Mouse (Mus musculus) kidney, postnatal 0 days (tissue): ENCODE measurements around the gene Slc45a3. TPM values are rescaled to one million over a fixed set of nuclear protein-coding genes. Genes with fewer than 3 reads are reported as not detected.

Experiments
- ATAC-seq: fragments of 200-750 bp; cut with Nextera tagmentation; replicated peaks from 2 replicates; pipeline ENCODE4 v1.8.0; 2017; ENCODE audit warnings: low read depth, moderate number of reproducible peaks, moderate TSS enrichment, moderate library complexity; ENCODE audit not compliant: low FRiP score
- DNase-seq: peaks from one replicate; pipeline ENCODE4 v3.0.0-alpha.2; 2016; ENCODE audit warnings: low spot score
- H3K27ac ChIP-seq: fragments of 300-500 bp; sonication (generic); 2 replicates; pipeline ENCODE4 v1.5.1; 2014; ENCODE audit warnings: mild to moderate bottlenecking
- H3K27me3 ChIP-seq: fragments of 300-500 bp; sonication (generic); 2 replicates; pipeline ENCODE4 v1.6.1; 2014; ENCODE audit warnings: low read length, mixed read lengths; ENCODE audit not compliant: insufficient read depth
- H3K36me3 ChIP-seq: fragments of 300-500 bp; sonication (generic); 2 replicates; pipeline ENCODE4 v1.6.1; 2014; ENCODE audit warnings: low read length, mixed read lengths; ENCODE audit not compliant: insufficient read depth
- H3K4me1 ChIP-seq: fragments of 300-500 bp; sonication (generic); replicated peaks from 2 replicates; pipeline ENCODE4 v1.6.1; 2014; ENCODE audit warnings: antibody characterized with exemption, low read length, mixed read lengths; ENCODE audit not compliant: insufficient read depth
- H3K4me2 ChIP-seq: fragments of 300-500 bp; sonication (generic); 2 replicates; pipeline ENCODE4 v1.6.1; 2014; ENCODE audit warnings: mild to moderate bottlenecking, low read length, moderate library complexity, mixed read lengths
- H3K4me3 ChIP-seq: fragments of 300-500 bp; sonication (generic); replicated peaks from 2 replicates; pipeline ENCODE4 v1.5.1; 2014; ENCODE audit warnings: low read depth, low read length
- H3K9ac ChIP-seq: fragments of 300-500 bp; sonication (generic); 2 replicates; pipeline ENCODE4 v1.6.1; 2014; ENCODE audit warnings: low read depth, low read length
- H3K9me3 ChIP-seq: fragments of 300-500 bp; sonication (generic); replicated peaks from 2 replicates; pipeline ENCODE4 v1.6.1; 2016; ENCODE audit warnings: low read length, inconsistent platforms, mixed read lengths
- CTCF ChIP-seq: IDR thresholded peaks from 2 replicates; pipeline ENCODE4 v1.5.1; 2016; ENCODE audit warnings: antibody characterized with exemption, low read depth, mild to moderate bottlenecking, moderate library complexity
- WGBS: fragments of 180-500 bp; shearing (Covaris S2); extraction: QIAGEN DNeasy Blood & Tissue Kit; methylation state at CpG from one replicate; pipeline ENCODE4 v1.1.7; 2014; 5-methylcytosine and 5-hydroxymethylcytosine counted together
- polyA plus RNA-seq: library from polyadenylated mRNA; unstranded; fragments of >200 nt; fragmentation: Nextera tagmentation; extraction: Ambion mirVana; gene quantifications from 2 replicates; pipeline ENCODE4 v1.2.1, GENCODE M21; 2015

Gene Slc45a3
- polyA plus RNA-seq, 1 experiment from 2014 or later, result 9.1 TPM

- H3K9me3 ChIP-seq, result no peaks in the 10 kb centered on the region
- WGBS, result 1% methylated on average over 62 of the region's 76 CpGs
- TF ChIP-seq CTCF, result no peak
- H3K4me1 ChIP-seq, result peaks cover 17% of the 10 kb centered on the region; the same call in 1 of the 2 replicates
- no peaks in the 10 kb centered on the region for H3K27me3 ChIP-seq
- H3K27ac ChIP-seq, result peak overlapping the region; percentile 47; the same call in 1 of the 2 replicates
- peak overlapping the region; percentile 78 for H3K4me3 ChIP-seq
- peak overlapping the region; percentile 95 for H3K4me2 ChIP-seq
- peak overlapping the region; percentile 71 for H3K9ac ChIP-seq
- ATAC-seq (peak; percentile 67), DNase-seq (no peak)
- no peaks in the 10 kb centered on the region for H3K36me3 ChIP-seq
These were observed 551 bp downstream of the Slc45a3 start for GRCm38 (mm10) chr1:131963085-131963951.

- Histone ChIP-seq H3K9ac (no peak overlapping the region), H3K27ac (no peak overlapping the region), H3K4me2 (peak overlapping the region; percentile 95), H3K4me1 (peaks cover 23% of the 10 kb centered on the region; the same call in 1 of the 2 replicates), H3K4me3 (peak overlapping the region; percentile 78), H3K36me3 (no peaks in the 10 kb centered on the region), H3K9me3 (no peaks in the 10 kb centered on the region), H3K27me3 (no peaks in the 10 kb centered on the region)
- no peak for TF ChIP-seq CTCF
- WGBS, result 41% methylated on average over 5 of the region's 5 CpGs
- DNase-seq (no peak), ATAC-seq (no peak)
These were observed 1.3 kb downstream of the Slc45a3 start for GRCm38 (mm10) chr1:131964100-131964499.

- TF ChIP-seq CTCF, result no peak
- no peak for DNase-seq
These were observed 1.8 kb downstream of the Slc45a3 start for GRCm38 (mm10) chr1:131964580-131964979.

GRCm38 (mm10) chr1:131965818-131966217 is 3.1 kb downstream of the Slc45a3 start:
- no peaks in the 10 kb centered on the region for H3K9me3 ChIP-seq
- no peak for TF ChIP-seq CTCF
- no peak overlapping the region for H3K4me3 ChIP-seq
- 26% methylated on average over 5 of the region's 5 CpGs for WGBS
- H3K27ac ChIP-seq, result no peak overlapping the region
- no peak overlapping the region for H3K4me2 ChIP-seq
- no peaks in the 10 kb centered on the region for H3K36me3 ChIP-seq
- H3K9ac ChIP-seq, result no peak overlapping the region
- ATAC-seq (no peak), DNase-seq (no peak)
- H3K27me3 ChIP-seq, result no peaks in the 10 kb centered on the region
- peaks cover 29% of the 10 kb centered on the region for H3K4me1 ChIP-seq

More at GRCm38 (mm10) chr1:131964580-131964979, 1.8 kb downstream of the Slc45a3 start:
- peaks cover 23% of the 10 kb centered on the region; the same call in 1 of the 2 replicates for H3K4me1 ChIP-seq
- H3K27ac ChIP-seq, result no peak overlapping the region
- 79% methylated on average over 7 of the region's 7 CpGs for WGBS
- no peaks in the 10 kb centered on the region for H3K36me3 ChIP-seq
- H3K9me3 ChIP-seq, result no peaks in the 10 kb centered on the region
- 0 out of 2 replicates have a peak overlapping the region, but pooled peaks have one; percentile 14 for H3K4me2 ChIP-seq
- H3K9ac ChIP-seq, result no peak overlapping the region
- no peak overlapping the region for H3K4me3 ChIP-seq
- ATAC-seq, result no peak
- no peaks in the 10 kb centered on the region for H3K27me3 ChIP-seq

- DNase-seq, result peak; percentile 52
- Histone ChIP-seq H3K27me3 (no peaks in the 10 kb centered on the region), H3K4me1 (peaks cover 43% of the 10 kb centered on the region), H3K9ac (0 out of 2 replicates have a peak overlapping the region, but pooled peaks have one; percentile 29), H3K36me3 (no peaks in the 10 kb centered on the region), H3K4me2 (no peak overlapping the region), H3K9me3 (no peaks in the 10 kb centered on the region), H3K4me3 (no peak overlapping the region), H3K27ac (peak overlapping the region; percentile 44)
- WGBS, result 34% methylated on average over 7 of the region's 7 CpGs
- TF ChIP-seq CTCF, result no peak
- ATAC-seq, result 0 out of 2 replicates have a peak, but pooled peaks have one; percentile 16
These were observed 4.6 kb downstream of the Slc45a3 start for GRCm38 (mm10) chr1:131967336-131967735.

GRCm38 (mm10) chr1:131968556-131968955 is 5.8 kb downstream of the Slc45a3 start:
- no peaks in the 10 kb centered on the region for H3K27me3 ChIP-seq
- peak overlapping the region; percentile 66 for H3K27ac ChIP-seq
- H3K9ac ChIP-seq, result no peak overlapping the region
- 35% methylated on average over 3 of the region's 3 CpGs for WGBS
- ATAC-seq, result no peak
- peaks cover 50% of the 10 kb centered on the region for H3K4me1 ChIP-seq
- no peaks in the 10 kb centered on the region for H3K36me3 ChIP-seq
- H3K4me2 ChIP-seq, result no peak overlapping the region
- no peak overlapping the region for H3K4me3 ChIP-seq
- no peak for DNase-seq
- no peaks in the 10 kb centered on the region for H3K9me3 ChIP-seq
- TF ChIP-seq CTCF, result no peak
